Mouse (Mus musculus) gastrocnemius, adult 2 months (tissue): ENCODE results near the gene Hist1h2ac. TPM values are rescaled to one million over a fixed set of nuclear protein-coding genes. Genes with fewer than 3 reads are reported as not detected.

Source experiments
- DNase-seq: peaks from one replicate; pipeline ENCODE4 v3.0.0; 2022
- H3K27ac ChIP-seq: fragments of 200-600 bp; 2 replicates; pipeline ENCODE4 v1.8.1; 2022; ENCODE audit warnings: mild to moderate bottlenecking
- H3K4me3 ChIP-seq: fragments of 200-600 bp; 2 replicates; pipeline ENCODE4 v1.8.1; 2022; ENCODE audit warnings: mild to moderate bottlenecking, moderate library complexity
- CTCF ChIP-seq: fragments of 200-600 bp; IDR thresholded peaks from 2 replicates; pipeline ENCODE4 v1.8.1; 2022; ENCODE audit warnings: antibody characterized with exemption, mild to moderate bottlenecking, moderate library complexity
- intact Hi-C: fragments of 180-260 bp; cut with DNase I; formaldehyde crosslinking; loops from one replicate; pipeline ENCODE4 v1.15.1; 2025
- microRNA-seq: library from miRNA; unstranded; fragments of <30 nt; microRNA quantifications from one replicate; pipeline ENCODE4 v1.2.0, GENCODE M21; 2021
- total RNA-seq, 2 experiments: library from RNA; stranded (reverse); gene quantifications; 2 replicates each; pipeline ENCODE4 v1.2.3; 2021

Hist1h2ac gene
- total RNA-seq, 2 experiments from 2014 or later = 0.84 to 0.92 TPM

GRCm38 (mm10) chr13:23682623-23682946 lies 1.2 kb downstream of the Hist1h2ac start:
- H3K27ac ChIP-seq = no peak overlapping the region
- no peak for TF ChIP-seq CTCF
- H3K4me3 ChIP-seq = no peak overlapping the region
- no peak for DNase-seq
- intact Hi-C loops = loop anchor here (5.0 to 10.0 kb wide), 6 partner anchors 52 to 1968 kb away; partner anchors contain the start of genes Abt1, Hist1h1c, Hist1h1e and Hist1h2ai

- no peak overlapping the region for H3K4me3 ChIP-seq
These were observed 1.7 kb downstream of the Hist1h2ac start for GRCm38 (mm10) chr13:23681990-23682582.

GRCm38 (mm10) chr13:23662536-23662935 lies 21.2 kb downstream of the Hist1h2ac start:
- TF ChIP-seq CTCF = no peak
- no peak overlapping the region for H3K4me3 ChIP-seq
- H3K27ac ChIP-seq = no peak overlapping the region
- intact Hi-C loops = no loop called here
- no peak for DNase-seq

More at GRCm38 (mm10) chr13:23681990-23682582, 1.7 kb downstream of the Hist1h2ac start:
- TF ChIP-seq CTCF = no peak
- no peak overlapping the region for H3K27ac ChIP-seq
- intact Hi-C loops = loop anchor here (5.0 to 10.0 kb wide), 6 partner anchors 53 to 1967 kb away; partner anchors contain the start of genes Abt1, Hist1h1c, Hist1h1e and Hist1h2ai
- no peak for DNase-seq

GRCm38 (mm10) chr13:23659636-23660366 lies 23.9 kb downstream of the Hist1h2ac start:
- Histone ChIP-seq H3K4me3 (no peak overlapping the region), H3K27ac (no peak overlapping the region)
- intact Hi-C loops = no loop called here
- TF ChIP-seq CTCF = no peak
- DNase-seq = no peak

Small RNAs within 50 kb of the gene (microRNA-seq; reads per million reads assigned to microRNA genes)
- not detected for gene Gm44350

Other genes starting within 250 kb of the Hist1h2ac start
- gene Btn1a1, start 218.0 kb downstream of the Hist1h2ac start, total RNA-seq = not detected
- not detected for gene Btn2a2, start 195.1 kb downstream of the Hist1h2ac start, total RNA-seq
- gene Hist1h4h, start 152.9 kb downstream of the Hist1h2ac start, total RNA-seq = 100 to 1,000 TPM; 131 to 139 TPM
- 1 to 10 TPM in 1 of 2 experiments, not detected in 1; 2.0 TPM for gene Hist1h2af, start 150.0 kb downstream of the Hist1h2ac start, total RNA-seq
- not detected for gene Hist1h3g, start 148.5 kb downstream of the Hist1h2ac start, total RNA-seq
- gene Hist1h2bh, start 140.6 kb downstream of the Hist1h2ac start, total RNA-seq = 1 to 10 TPM in 1 of 2 experiments, under 1 TPM in 1; 0.94 to 1.0 TPM
- gene Hist1h3f, start 139.9 kb downstream of the Hist1h2ac start, total RNA-seq = 1 to 10 TPM; 2.9 to 4.0 TPM
- 1 to 10 TPM; 7.8 to 8.7 TPM for gene Hist1h4f, start 132.3 kb downstream of the Hist1h2ac start, total RNA-seq
- under 1 TPM; 0.56 to 0.81 TPM for gene Hist1h1d, start 130.7 kb downstream of the Hist1h2ac start, total RNA-seq
- gene Hist1h3e, start 121.6 kb downstream of the Hist1h2ac start, total RNA-seq = 10 to 100 TPM in 1 of 2 experiments, 1 to 10 TPM in 1; 8.3 to 12.9 TPM
- under 1 TPM in 1 of 2 experiments, not detected in 1; 0.45 TPM for gene Hist1h2ae, start 112.7 kb downstream of the Hist1h2ac start, total RNA-seq
- 1 to 10 TPM; 2.9 to 7.6 TPM for gene Hist1h2bg, start 112.6 kb downstream of the Hist1h2ac start, total RNA-seq
- 1 to 10 TPM; 3.6 to 3.8 TPM for gene Hist1h2bf, start 109.8 kb downstream of the Hist1h2ac start, total RNA-seq
- 1 to 10 TPM; 1.0 to 1.3 TPM for gene Hist1h2ad, start 109.6 kb downstream of the Hist1h2ac start, total RNA-seq
- gene Hist1h3d, start 108.2 kb downstream of the Hist1h2ac start, total RNA-seq = 1 to 10 TPM; 2.0 to 3.0 TPM
- 10 to 100 TPM; 31.0 to 36.0 TPM for gene Hist1h4d, start 102.3 kb downstream of the Hist1h2ac start, total RNA-seq
- 10 to 100 TPM; 10.8 to 17.5 TPM for gene Hist1h2be, start 62.8 kb downstream of the Hist1h2ac start, total RNA-seq
- 10 to 100 TPM; 29.1 to 34.0 TPM for gene Hist1h1e, start 61.4 kb downstream of the Hist1h2ac start, total RNA-seq
- 10 to 100 TPM; 59.1 to 76.4 TPM for gene Hist1h2bc, start 251 bp upstream of the Hist1h2ac start, total RNA-seq
- not detected for gene Hist1h1t, start 11.9 kb upstream of the Hist1h2ac start, total RNA-seq
- gene Hist1h4c, start 14.5 kb upstream of the Hist1h2ac start, total RNA-seq = 10 to 100 TPM; 49.8 to 61.2 TPM
- 10 to 100 TPM; 16.0 to 18.7 TPM for gene Hfe, start 26.9 kb upstream of the Hist1h2ac start, total RNA-seq
- 100 to 1,000 TPM; 135 to 164 TPM for gene Hist1h1c, start 54.9 kb upstream of the Hist1h2ac start, total RNA-seq
- not detected for gene Hist1h3c, start 61.7 kb upstream of the Hist1h2ac start, total RNA-seq
- gene Hist1h2bb, start 62.8 kb upstream of the Hist1h2ac start, total RNA-seq = 1 to 10 TPM; 1.1 to 2.3 TPM
- gene Hist1h2ab, start 67.2 kb upstream of the Hist1h2ac start, total RNA-seq = 1 to 10 TPM in 1 of 2 experiments, not detected in 1; 1.9 TPM
- 1 to 10 TPM; 1.6 to 1.8 TPM for gene Hist1h3b, start 68.3 kb upstream of the Hist1h2ac start, total RNA-seq
- gene Hist1h4b, start 73.1 kb upstream of the Hist1h2ac start, total RNA-seq = 1 to 10 TPM; 2.1 to 3.7 TPM
- 1 to 10 TPM in 1 of 2 experiments, under 1 TPM in 1; 0.61 to 1.4 TPM for gene Hist1h4a, start 77.3 kb upstream of the Hist1h2ac start, total RNA-seq
- gene Hist1h3a, start 78.4 kb upstream of the Hist1h2ac start, total RNA-seq = 1 to 10 TPM; 2.9 to 4.2 TPM
- gene Hist1h1a, start 79.7 kb upstream of the Hist1h2ac start, total RNA-seq = 1 to 10 TPM; 1.2 to 1.5 TPM
- not detected for gene Trim38, start 86.0 kb upstream of the Hist1h2ac start, total RNA-seq
- not detected for gene Slc17a2, start 123.0 kb upstream of the Hist1h2ac start, total RNA-seq
- not detected for gene Slc17a3, start 155.5 kb upstream of the Hist1h2ac start, total RNA-seq
- not detected for gene Slc17a1, start 183.8 kb upstream of the Hist1h2ac start, total RNA-seq
- gene Slc17a4, start 231.1 kb upstream of the Hist1h2ac start, total RNA-seq = not detected